Mouse (Mus musculus) thymus, adult 2 months (tissue): ENCODE results near the gene Fkbp14. TPM values are rescaled to one million over a fixed set of nuclear protein-coding genes. Genes with fewer than 3 reads are reported as not detected.

Experiments
- DNase-seq: peaks from one replicate; pipeline ENCODE4 v3.0.0; 2021
- H3K27ac ChIP-seq: fragments of 200-500 bp; 2 replicates; pipeline ENCODE4 v1.5.1; 2012; ENCODE audit warnings: low read length, control low read depth; ENCODE audit not compliant: control insufficient read depth, insufficient read depth
- H3K27me3 ChIP-seq: fragments of 200-500 bp; 2 replicates; pipeline ENCODE4 v1.6.1; 2012; ENCODE audit warnings: mild to moderate bottlenecking, low read length, moderate library complexity, mixed read lengths; ENCODE audit not compliant: control insufficient read depth, insufficient read depth
- H3K36me3 ChIP-seq: fragments of 200-500 bp; 2 replicates; pipeline ENCODE4 v1.6.1; 2012; ENCODE audit warnings: mild to moderate bottlenecking, low read length, moderate library complexity; ENCODE audit not compliant: control insufficient read depth, insufficient read depth
- H3K4me1 ChIP-seq: fragments of 200-500 bp; replicated peaks from 2 replicates; pipeline ENCODE4 v1.6.1; 2012; ENCODE audit warnings: low read length; ENCODE audit not compliant: control insufficient read depth, insufficient read depth
- H3K4me3 ChIP-seq: fragments of 200-500 bp; 2 replicates; pipeline ENCODE4 v1.5.1; 2012; ENCODE audit warnings: mild to moderate bottlenecking, low read length, control low read depth, moderate library complexity; ENCODE audit not compliant: control insufficient read depth, insufficient read depth
- CTCF ChIP-seq: fragments of 200-500 bp; IDR thresholded peaks from 2 replicates; pipeline ENCODE4 v1.5.1; 2012; ENCODE audit warnings: mild to moderate bottlenecking, control low read depth, low read length, moderate library complexity, borderline replicate concordance; ENCODE audit not compliant: control insufficient read depth, poor library complexity, insufficient read depth; ENCODE audit errors: extremely low read depth
- POLR2A ChIP-seq: fragments of 200-500 bp; IDR thresholded peaks from 2 replicates; pipeline ENCODE4 v1.6.1; 2012; ENCODE audit warnings: mild to moderate bottlenecking, low read length, control low read depth, moderate library complexity; ENCODE audit not compliant: control insufficient read depth, poor library complexity, insufficient read depth; ENCODE audit errors: extremely low read depth
- WGBS: fragments of 180-500 bp; shearing (Covaris S2); methylation state at CpG from one replicate; pipeline ENCODE4 v1.1.7; 2018; 5-methylcytosine and 5-hydroxymethylcytosine counted together
- polyA plus RNA-seq: library from polyadenylated mRNA; depleted of rRNA; stranded (reverse); fragments of >200 nt; gene quantifications from 2 replicates; pipeline ENCODE4 v1.2.3, GENCODE M21; 2012

Fkbp14 gene
- polyA plus RNA-seq, 1 experiment: 1.1 TPM

- Histone ChIP-seq H3K27ac (no peak overlapping the region), H3K36me3 (no peaks in the 10 kb centered on the region), H3K4me1 (no peaks in the 10 kb centered on the region), H3K4me3 (no peak overlapping the region), H3K27me3 (no peaks in the 10 kb centered on the region)
- TF ChIP-seq CTCF (no peak), POLR2A (no peak)
- WGBS: 69% methylated on average over 4 of the region's 4 CpGs
- no peak for DNase-seq
These were observed 23.2 kb upstream of the Fkbp14 start for GRCm38 (mm10) chr6:54620357-54620756.

GRCm38 (mm10) chr6:54619530-54619929 lies 22.4 kb upstream of the Fkbp14 start:
- H3K4me1 ChIP-seq: no peaks in the 10 kb centered on the region
- TF ChIP-seq POLR2A (no peak), CTCF (no peak)
- no peaks in the 10 kb centered on the region for H3K36me3 ChIP-seq

GRCm38 (mm10) chr6:54617363-54617762 lies 20.3 kb upstream of the Fkbp14 start:
- H3K4me1 ChIP-seq: no peaks in the 10 kb centered on the region
- TF ChIP-seq POLR2A (no peak), CTCF (no peak)
- 96% methylated on average over 3 of the region's 3 CpGs for WGBS
- no peak for DNase-seq
- H3K27me3 ChIP-seq: no peaks in the 10 kb centered on the region
- H3K4me3 ChIP-seq: no peak overlapping the region
- H3K36me3 ChIP-seq: no peaks in the 10 kb centered on the region
- no peak overlapping the region for H3K27ac ChIP-seq

More at GRCm38 (mm10) chr6:54619530-54619929, 22.4 kb upstream of the Fkbp14 start:
- no peak overlapping the region for H3K27ac ChIP-seq
- no peaks in the 10 kb centered on the region for H3K27me3 ChIP-seq
- WGBS: 97% methylated on average over 7 of the region's 7 CpGs
- no peak for DNase-seq
- H3K4me3 ChIP-seq: no peak overlapping the region

- TF ChIP-seq POLR2A (no peak), CTCF (no peak)
- Histone ChIP-seq H3K36me3 (no peaks in the 10 kb centered on the region), H3K27ac (no peak overlapping the region), H3K4me1 (no peaks in the 10 kb centered on the region), H3K27me3 (no peaks in the 10 kb centered on the region), H3K4me3 (no peak overlapping the region)
- WGBS: 91% methylated on average over 4 of the region's 4 CpGs
- no peak for DNase-seq
These were observed 9.1 kb upstream of the Fkbp14 start for GRCm38 (mm10) chr6:54606241-54606640.

GRCm38 (mm10) chr6:54604001-54604715 lies 7.0 kb upstream of the Fkbp14 start:
- no peaks in the 10 kb centered on the region for H3K4me1 ChIP-seq
- no peaks in the 10 kb centered on the region for H3K36me3 ChIP-seq
- no peak overlapping the region for H3K4me3 ChIP-seq
- no peaks in the 10 kb centered on the region for H3K27me3 ChIP-seq
- WGBS: 98% methylated on average over 1 of the region's 1 CpGs
- TF ChIP-seq POLR2A (no peak), CTCF (no peak)
- DNase-seq: no peak
- H3K27ac ChIP-seq: no peak overlapping the region

- 94% methylated on average over 2 of the region's 2 CpGs for WGBS
- Histone ChIP-seq H3K4me3 (no peak overlapping the region), H3K36me3 (no peaks in the 10 kb centered on the region), H3K4me1 (no peaks in the 10 kb centered on the region), H3K27me3 (no peaks in the 10 kb centered on the region), H3K27ac (no peak overlapping the region)
- DNase-seq: no peak
- no peak for TF ChIP-seq CTCF
- TF ChIP-seq POLR2A: no peak
These were observed 5.8 kb upstream of the Fkbp14 start for GRCm38 (mm10) chr6:54602891-54603290.

- H3K27me3 ChIP-seq: peaks cover 3% of the 10 kb centered on the region
- WGBS: 81% methylated on average over 5 of the region's 5 CpGs
- no peak overlapping the region for H3K4me3 ChIP-seq
- DNase-seq: no peak
- TF ChIP-seq CTCF (no peak), POLR2A (no peak)
- no peaks in the 10 kb centered on the region for H3K4me1 ChIP-seq
- no peaks in the 10 kb centered on the region for H3K36me3 ChIP-seq
- no peak overlapping the region for H3K27ac ChIP-seq
These were observed 3.7 kb upstream of the Fkbp14 start for GRCm38 (mm10) chr6:54600681-54601347.
